Mouse (Mus musculus): ENCODE measurements around the gene Slc6a1.
"Not testable (repeated sequence)": the region's sequence is repeated elsewhere in the genome, so short reads cannot be mapped to it uniquely, and the experiment has no call there.

Slc6a1 gene

GRCm38 (mm10) chr6:114290184-114290583 lies 7.7 kb downstream of the Slc6a1 start:
- no peak for DNase-seq (ENCODE audit: low spot score)

- DNase-seq (ENCODE audit: low spot score): no peak
Observed at GRCm38 (mm10) chr6:114290929-114291328, 8.5 kb downstream of the Slc6a1 start.

GRCm38 (mm10) chr6:114291396-114291795 lies 9.0 kb downstream of the Slc6a1 start:
- no peak for DNase-seq (ENCODE audit: low spot score)

DNA sequence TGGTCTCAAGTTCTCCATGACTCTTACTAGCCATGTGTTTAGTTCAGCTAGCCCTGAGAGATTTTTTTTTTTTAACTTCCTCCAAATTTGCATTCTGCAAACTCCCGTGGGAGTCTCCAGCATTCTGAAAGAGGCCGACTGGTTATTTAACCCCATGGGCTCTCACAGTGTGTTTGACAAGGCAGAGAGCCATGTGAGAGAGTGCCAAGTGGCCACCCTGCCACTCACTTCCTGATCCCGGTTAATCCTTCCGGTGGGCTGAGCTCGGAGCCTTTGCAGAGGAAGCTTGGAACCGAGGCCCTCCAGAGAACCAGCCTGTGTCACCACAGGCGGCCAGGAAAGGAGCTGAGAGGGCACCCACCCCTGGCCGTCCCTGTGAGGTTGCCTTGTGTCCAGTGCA lies 11.1 kb downstream of the Slc6a1 start:
- no peak for DNase-seq (ENCODE audit: low spot score)

DNA sequence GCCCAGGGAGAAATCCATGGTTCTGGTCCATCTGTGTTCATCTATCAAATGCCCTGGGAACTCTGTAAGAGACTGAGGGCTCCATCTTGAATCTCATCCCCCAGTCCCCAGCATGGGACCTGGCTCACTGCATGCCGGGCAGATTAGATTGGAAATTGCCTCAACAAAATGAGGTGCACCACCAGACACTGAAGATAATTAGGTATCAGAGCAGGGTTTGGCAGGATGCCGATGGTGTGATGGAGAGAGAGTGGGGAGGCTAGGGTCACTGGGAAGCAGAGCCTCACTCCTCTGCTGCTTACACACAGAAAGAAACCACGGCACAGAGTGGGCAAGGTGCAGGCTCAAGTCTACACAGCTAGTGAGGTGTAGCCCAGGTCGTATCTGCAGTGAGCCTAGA lies 12.7 kb downstream of the Slc6a1 start:
- DNase-seq (ENCODE audit: low spot score): no peak

DNA sequence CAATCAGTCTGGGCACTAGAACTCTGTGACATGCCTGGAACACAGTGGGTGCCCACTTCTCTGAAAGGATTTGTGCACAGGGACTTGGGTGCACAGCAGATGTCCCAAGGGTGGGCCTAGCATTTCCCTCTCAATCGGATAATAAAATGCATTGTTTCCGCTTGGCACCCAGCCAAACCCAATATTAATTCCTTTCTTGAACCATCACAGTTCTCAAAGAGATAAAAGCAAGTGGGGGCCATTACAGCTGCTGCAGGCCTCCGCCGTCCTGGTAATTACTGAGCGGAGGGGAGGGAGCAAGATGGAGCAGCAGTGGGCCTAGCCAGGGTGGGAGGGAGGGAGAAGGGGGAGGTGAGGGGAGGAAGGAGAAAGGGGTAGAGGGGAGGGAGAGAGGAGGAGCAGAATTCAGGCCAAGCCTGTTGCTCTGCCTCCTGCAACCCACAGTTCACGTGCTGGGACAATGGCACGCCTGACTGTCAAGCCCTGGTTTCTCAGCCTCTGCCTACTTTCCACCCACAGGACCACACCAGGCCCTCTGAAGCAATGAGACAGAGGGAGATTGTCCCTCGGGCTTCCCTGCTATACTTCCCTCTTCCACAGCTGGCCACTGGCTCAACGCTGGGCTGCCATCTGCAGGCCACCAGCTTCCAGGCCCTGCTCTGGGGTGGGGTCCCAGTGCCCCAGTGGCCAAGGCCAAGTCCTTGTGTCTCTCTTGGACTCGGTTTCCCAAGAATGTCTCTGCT lies 15.0 kb downstream of the Slc6a1 start:
- no peak for DNase-seq (ENCODE audit: low spot score)

DNA sequence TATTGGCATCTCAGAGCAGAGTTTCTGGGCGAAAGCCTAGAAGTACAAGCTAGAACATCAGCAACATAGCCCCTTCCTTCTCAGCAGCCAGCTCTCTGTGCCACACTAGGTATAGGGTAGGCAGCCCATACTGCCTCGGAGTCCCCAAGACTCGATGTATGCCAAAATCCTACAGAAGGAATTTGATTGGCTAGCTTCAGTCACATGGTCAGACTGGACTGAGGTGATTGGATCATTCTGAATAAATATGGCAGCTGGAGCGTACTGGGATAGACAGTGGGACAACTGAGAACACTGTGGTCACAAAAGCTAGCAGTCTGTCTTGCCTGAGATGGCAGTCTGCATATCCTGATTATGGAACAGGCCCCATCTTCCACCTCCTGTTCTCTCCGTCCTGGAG lies 17.3 kb downstream of the Slc6a1 start:
- DNase-seq (ENCODE audit: low spot score): no peak

GRCm38 (mm10) chr6:114300737-114301136 lies 18.3 kb downstream of the Slc6a1 start:
- DNase-seq (ENCODE audit: low spot score): no peak

- DNase-seq (ENCODE audit: low spot score): no peak
Observed at GRCm38 (mm10) chr6:114304668-114305067, 22.2 kb downstream of the Slc6a1 start.

DNA sequence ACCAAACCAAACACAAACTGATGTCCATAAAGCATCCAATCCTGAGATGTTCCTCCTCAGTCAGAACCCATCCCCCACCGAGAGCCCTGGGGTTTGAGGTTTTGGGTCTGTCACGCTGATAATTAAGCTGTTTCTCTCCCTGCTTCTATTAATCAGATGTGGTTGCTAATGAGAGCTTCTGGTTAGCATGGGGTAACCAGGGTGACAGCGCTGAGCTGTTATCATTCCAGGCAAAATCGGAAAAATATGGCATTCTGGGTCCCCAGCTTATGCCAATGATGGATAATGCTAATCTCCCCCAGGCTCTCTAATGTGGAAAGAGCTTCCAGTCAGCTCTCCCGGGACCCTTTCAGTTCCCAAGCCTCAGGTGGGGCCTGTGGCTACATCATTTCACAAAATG lies 38.1 kb downstream of the Slc6a1 start:
- no peak for DNase-seq (ENCODE audit: low spot score)

GRCm38 (mm10) chr6:114321146-114321545 lies 38.7 kb downstream of the Slc6a1 start:
- DNase-seq (ENCODE audit: low spot score): no peak

GRCm38 (mm10) chr6:114322914-114323313 lies 40.5 kb downstream of the Slc6a1 start:
- no peak for DNase-seq (ENCODE audit: low spot score)

DNA sequence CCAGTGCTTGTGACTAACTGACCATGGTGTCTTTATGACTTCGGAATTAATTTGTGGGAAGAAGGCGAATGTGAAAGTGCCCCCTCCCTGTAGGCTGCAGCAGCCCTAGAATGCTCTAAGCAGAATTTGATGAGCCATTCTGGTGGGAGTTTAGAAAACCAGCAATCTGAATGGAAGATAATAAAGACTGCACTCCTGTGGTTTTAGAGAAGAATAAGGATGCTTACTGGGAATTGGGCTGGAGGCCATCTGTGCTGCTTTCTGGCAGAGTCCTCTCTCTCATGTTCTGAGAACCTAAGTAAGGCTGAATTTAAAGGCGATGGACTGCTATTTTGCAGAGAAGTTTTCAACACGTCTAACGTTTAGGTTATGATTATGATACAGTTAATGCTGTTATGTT lies 42.4 kb downstream of the Slc6a1 start:
- DNase-seq (ENCODE audit: low spot score): no peak

GRCm38 (mm10) chr6:114329597-114330470 lies 47.4 kb downstream of the Slc6a1 start:
- DNase-seq (ENCODE audit: low spot score): no peak

DNA sequence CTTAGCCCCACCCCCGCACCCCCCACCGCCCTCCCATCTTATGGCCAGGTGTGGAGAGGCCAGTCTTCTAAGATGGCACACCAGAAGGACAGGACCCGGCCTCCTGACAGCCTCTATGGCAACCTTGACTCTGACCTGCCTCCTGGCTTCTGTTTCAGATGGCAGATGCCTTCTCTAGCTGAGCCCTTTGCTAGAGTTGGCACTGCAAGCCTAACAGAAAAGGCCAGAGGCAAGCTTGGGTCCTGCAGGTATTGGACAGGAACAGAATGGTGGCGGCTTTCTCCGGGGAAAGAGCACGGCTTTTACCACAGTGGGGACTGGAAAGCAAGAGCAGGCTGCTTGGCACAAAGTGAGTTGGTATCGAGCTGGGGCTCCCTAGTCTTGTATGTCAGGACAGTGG lies 49.5 kb downstream of the Slc6a1 start:
- no peak for DNase-seq (ENCODE audit: low spot score)

- DNase-seq (ENCODE audit: low spot score): no peak
Observed at GRCm38 (mm10) chr6:114336128-114336943, 53.9 kb downstream of the Slc6a1 start.

DNA sequence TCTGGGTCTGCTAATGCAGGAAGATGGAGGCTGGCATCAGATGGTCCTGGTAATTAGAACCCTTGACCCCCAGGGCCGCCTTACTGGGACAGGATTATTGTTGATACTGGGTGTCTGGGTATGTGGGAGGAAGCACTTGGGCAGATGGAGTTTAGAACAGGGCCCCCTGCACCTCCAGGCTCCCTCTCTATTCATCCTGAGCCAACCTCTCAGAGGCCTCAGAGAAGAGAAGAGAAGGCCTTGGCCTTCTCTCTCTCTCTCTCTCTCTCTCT lies 54.4 kb downstream of the Slc6a1 start:
- no peak for DNase-seq (ENCODE audit: low spot score)

GRCm38 (mm10) chr6:114341381-114341780 lies 58.9 kb downstream of the Slc6a1 start:
- DNase-seq (ENCODE audit: low spot score): not testable (repeated sequence)

- DNase-seq (ENCODE audit: low spot score): no peak
Observed at GRCm38 (mm10) chr6:114343740-114344139, 61.3 kb downstream of the Slc6a1 start.

GRCm38 (mm10) chr6:114345156-114345555 lies 62.7 kb downstream of the Slc6a1 start:
- no peak for DNase-seq (ENCODE audit: low spot score)

DNA sequence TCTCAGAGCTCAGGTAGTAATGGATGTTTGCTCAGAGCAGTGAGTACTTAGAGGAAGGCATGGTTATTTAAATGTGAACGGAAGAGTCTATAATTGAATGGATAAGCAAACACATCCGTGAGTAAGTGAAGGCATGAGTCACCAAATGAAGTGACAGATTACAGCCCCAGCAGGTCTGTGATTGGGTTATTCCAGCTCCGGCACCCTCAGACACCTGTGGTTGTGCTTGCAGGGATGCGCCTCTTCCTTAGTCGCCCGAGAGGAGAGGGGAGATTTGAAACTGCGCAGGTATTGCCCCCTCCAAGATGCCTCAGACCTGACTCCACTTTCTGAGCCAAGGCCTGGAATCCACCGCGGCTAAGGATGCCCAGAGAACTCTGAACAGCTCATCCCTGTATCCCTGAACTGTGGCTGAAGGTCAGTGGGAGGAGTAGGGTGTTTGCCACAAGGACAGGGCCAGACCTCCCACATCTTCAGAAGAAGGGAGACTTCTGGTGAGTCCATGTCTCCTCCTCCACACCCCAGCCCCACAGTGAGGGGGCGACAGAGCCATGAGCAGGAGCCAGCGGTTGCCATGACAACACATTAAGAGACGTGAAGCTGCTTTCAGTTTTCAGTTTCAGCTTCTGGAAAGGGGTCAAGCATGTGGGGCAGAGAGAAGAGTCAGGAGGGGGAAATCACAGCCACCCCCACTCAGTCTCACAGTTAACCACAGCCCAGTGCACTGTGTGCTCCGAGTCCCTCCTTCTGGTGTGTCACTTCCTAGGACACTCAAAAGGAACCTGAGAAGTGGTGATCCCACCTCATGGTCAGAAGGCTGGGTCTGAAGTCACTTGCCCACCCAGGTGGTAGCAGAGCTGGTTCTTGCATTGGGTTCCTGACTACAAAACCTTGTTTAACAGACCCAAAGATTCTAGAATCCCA lies 65.7 kb downstream of the Slc6a1 start:
- DNase-seq (ENCODE audit: low spot score): no peak

- no peak for DNase-seq (ENCODE audit: low spot score)
Observed at GRCm38 (mm10) chr6:114354635-114355034, 72.2 kb downstream of the Slc6a1 start.
